Mouse (Mus musculus): ENCODE measurements around the gene Yes1.
"Not testable (repeated sequence)": the region's sequence is repeated elsewhere in the genome, so short reads cannot be mapped to it uniquely, and the experiment has no call there.

Gene Yes1

GRCm38 (mm10) chr5:32706226-32706780 is 95.3 kb downstream of the Yes1 start:
- no peak for ATAC-seq (ENCODE audit: low TSS enrichment)

- no peak for ATAC-seq (ENCODE audit: low TSS enrichment)
These were observed 100.5 kb downstream of the Yes1 start for GRCm38 (mm10) chr5:32711485-32711884.

- no peak for ATAC-seq (ENCODE audit: low TSS enrichment)
These were observed 101.5 kb downstream of the Yes1 start for GRCm38 (mm10) chr5:32712221-32713041.

GRCm38 (mm10) chr5:32713042-32713702 is 102.2 kb downstream of the Yes1 start:
- ATAC-seq (ENCODE audit: low TSS enrichment) = peak; percentile 4; the same call in 1 of the 2 replicates

GRCm38 (mm10) chr5:32713703-32714467 is 102.9 kb downstream of the Yes1 start:
- peak; percentile 100 for ATAC-seq (ENCODE audit: low TSS enrichment)

GRCm38 (mm10) chr5:32717726-32718125 is 106.8 kb downstream of the Yes1 start:
- ATAC-seq (ENCODE audit: low TSS enrichment) = no peak

GRCm38 (mm10) chr5:32718916-32719315 is 107.9 kb downstream of the Yes1 start:
- no peak for ATAC-seq (ENCODE audit: low TSS enrichment)

GRCm38 (mm10) chr5:32720416-32720815 is 109.4 kb downstream of the Yes1 start:
- ATAC-seq (ENCODE audit: low TSS enrichment) = no peak

- ATAC-seq (ENCODE audit: low TSS enrichment) = peak; percentile 68
These were observed 110.3 kb downstream of the Yes1 start for GRCm38 (mm10) chr5:32721316-32721715.

GRCm38 (mm10) chr5:32722263-32722662 is 111.3 kb downstream of the Yes1 start:
- ATAC-seq (ENCODE audit: low TSS enrichment) = no peak

- ATAC-seq (ENCODE audit: low TSS enrichment) = 0 out of 2 replicates have a peak, but pooled peaks have one; percentile 17
These were observed 111.7 kb downstream of the Yes1 start for GRCm38 (mm10) chr5:32722711-32723110.

- no peak for ATAC-seq (ENCODE audit: low TSS enrichment)
These were observed 113.0 kb downstream of the Yes1 start for GRCm38 (mm10) chr5:32723981-32724380.

GRCm38 (mm10) chr5:32725397-32725796 is 114.4 kb downstream of the Yes1 start:
- not testable (repeated sequence) for ATAC-seq (ENCODE audit: low TSS enrichment)

- ATAC-seq (ENCODE audit: low TSS enrichment) = no peak
These were observed 117.3 kb downstream of the Yes1 start for GRCm38 (mm10) chr5:32728300-32728699.

- ATAC-seq (ENCODE audit: low TSS enrichment) = peak; percentile 14
These were observed 117.9 kb downstream of the Yes1 start for GRCm38 (mm10) chr5:32728851-32729250.

GRCm38 (mm10) chr5:32733892-32734291 is 122.9 kb downstream of the Yes1 start:
- ATAC-seq (ENCODE audit: low TSS enrichment) = peak; percentile 36; the same call in 1 of the 2 replicates

GRCm38 (mm10) chr5:32735779-32736178 is 124.8 kb downstream of the Yes1 start:
- ATAC-seq (ENCODE audit: low TSS enrichment) = no peak

All from frontal cortex, adult (tissue).